Mouse (Mus musculus) adrenal gland, adult (tissue): Measurements from ENCODE around the gene Gm49359.
"Not testable (repeated sequence)": the region's sequence is repeated elsewhere in the genome, so short reads cannot be mapped to it uniquely, and the experiment has no call there.

Experiments used
- DNase-seq, 2 experiments: peaks; one replicate each; pipeline ENCODE4 v3.0.0; 2022 to 2023; ENCODE audit warnings: low spot score in 1 of 2; ENCODE audit not compliant: inconsistent age in 2 of 2

The Gm49359 gene

GRCm38 (mm10) chr13:62466424-62467334 is at the start of gene Gm49359:
Gene Gm49359, minus strand, starts transcription at chr13:62466832.
- peak; percentile 90 to 96 for DNase-seq

- DNase-seq: not testable (repeated sequence)
Measured at GRCm38 (mm10) chr13:62510641-62511420, 44.2 kb upstream of the Gm49359 start.

DNA sequence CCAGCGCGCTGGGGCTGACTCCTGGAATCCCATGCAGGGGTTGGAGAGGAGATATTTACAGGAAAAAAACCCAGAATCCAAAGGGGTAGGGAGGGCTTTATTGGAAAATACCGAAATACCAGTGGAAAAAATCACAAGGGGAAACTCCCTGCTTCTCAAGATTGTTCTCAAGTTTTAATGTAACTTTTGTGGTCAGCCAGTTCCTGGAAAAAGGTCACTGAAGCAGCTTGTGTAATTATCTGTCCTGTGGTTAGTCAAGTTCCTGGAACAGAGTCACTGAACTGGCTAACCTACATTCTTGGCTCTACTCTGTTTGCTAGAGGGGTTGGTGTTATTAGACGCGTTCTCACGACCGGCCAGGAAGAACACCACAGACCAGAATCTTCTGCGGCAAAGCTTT is 6.0 kb upstream of the Gm49359 start:
- not testable (repeated sequence) for DNase-seq

DNA sequence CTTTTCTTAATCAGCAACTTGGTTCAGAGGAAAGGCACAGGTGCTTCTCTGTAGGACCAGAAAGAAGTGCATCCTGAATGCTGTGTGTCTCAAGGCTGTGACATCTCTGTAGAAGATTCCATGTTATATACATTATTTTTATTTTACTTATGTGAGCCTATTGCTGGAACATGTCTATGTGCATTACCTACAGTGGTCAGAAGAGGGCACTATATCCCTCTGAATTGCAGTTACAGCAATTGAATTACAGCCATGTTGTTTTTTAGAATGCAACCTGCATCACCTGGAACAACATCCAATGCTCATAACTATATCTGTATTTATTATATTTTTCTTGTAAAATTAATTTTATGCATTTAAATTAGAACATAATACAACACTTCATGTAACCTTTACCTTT is 3.3 kb upstream of the Gm49359 start:
- peak in 1 of 2 experiments; percentile 58 for DNase-seq
